Mouse (Mus musculus): ENCODE data around the gene Map3k7cl.

Map3k7cl gene

GRCm38 (mm10) chr16:87587843-87588242 is 34.7 kb downstream of the Map3k7cl start:
- DNase-seq (ENCODE audit: low read depth, low spot score), result no peak

GRCm38 (mm10) chr16:87594145-87594544 is 41.0 kb downstream of the Map3k7cl start:
- DNase-seq (ENCODE audit: low read depth, low spot score), result no peak

GRCm38 (mm10) chr16:87595149-87595548 is 42.0 kb downstream of the Map3k7cl start:
- no peak for DNase-seq (ENCODE audit: low read depth, low spot score)

GRCm38 (mm10) chr16:87602717-87603526 is 49.8 kb downstream of the Map3k7cl start:
- no peak for DNase-seq (ENCODE audit: low read depth, low spot score)

- no peak for DNase-seq (ENCODE audit: low read depth, low spot score)
Measured at GRCm38 (mm10) chr16:87604002-87604401, 50.9 kb downstream of the Map3k7cl start.

- DNase-seq (ENCODE audit: low read depth, low spot score), result no peak
Measured at GRCm38 (mm10) chr16:87604883-87605282, 51.8 kb downstream of the Map3k7cl start.

GRCm38 (mm10) chr16:87607383-87607782 is 54.3 kb downstream of the Map3k7cl start:
- DNase-seq (ENCODE audit: low read depth, low spot score), result no peak

- DNase-seq (ENCODE audit: low read depth, low spot score), result no peak
Measured at GRCm38 (mm10) chr16:87607959-87608358, 54.8 kb downstream of the Map3k7cl start.

- DNase-seq (ENCODE audit: low read depth, low spot score), result no peak
Measured at GRCm38 (mm10) chr16:87610142-87610541, 57.0 kb downstream of the Map3k7cl start.

- no peak for DNase-seq (ENCODE audit: low read depth, low spot score)
Measured at GRCm38 (mm10) chr16:87610556-87611295, 57.6 kb downstream of the Map3k7cl start.

GRCm38 (mm10) chr16:87611420-87611819 is 58.3 kb downstream of the Map3k7cl start:
- no peak for DNase-seq (ENCODE audit: low read depth, low spot score)

GRCm38 (mm10) chr16:87612218-87612838 is 59.2 kb downstream of the Map3k7cl start:
- DNase-seq (ENCODE audit: low read depth, low spot score), result no peak

GRCm38 (mm10) chr16:87617377-87617776 is 64.2 kb downstream of the Map3k7cl start:
- no peak for DNase-seq (ENCODE audit: low read depth, low spot score)

- no peak for DNase-seq (ENCODE audit: low read depth, low spot score)
Measured at GRCm38 (mm10) chr16:87621246-87621645, 68.1 kb downstream of the Map3k7cl start.

GRCm38 (mm10) chr16:87623881-87624280 is 70.8 kb downstream of the Map3k7cl start:
- DNase-seq (ENCODE audit: low read depth, low spot score), result no peak

GRCm38 (mm10) chr16:87624937-87625336 is 71.8 kb downstream of the Map3k7cl start:
- DNase-seq (ENCODE audit: low read depth, low spot score), result no peak

GRCm38 (mm10) chr16:87625341-87625740 is 72.2 kb downstream of the Map3k7cl start:
- no peak for DNase-seq (ENCODE audit: low read depth, low spot score)

GRCm38 (mm10) chr16:87625816-87626215 is 72.7 kb downstream of the Map3k7cl start:
- DNase-seq (ENCODE audit: low read depth, low spot score), result no peak

- no peak for DNase-seq (ENCODE audit: low read depth, low spot score)
Measured at GRCm38 (mm10) chr16:87626696-87627095, 73.6 kb downstream of the Map3k7cl start.

- no peak for DNase-seq (ENCODE audit: low read depth, low spot score)
Measured at GRCm38 (mm10) chr16:87634709-87635108, 81.6 kb downstream of the Map3k7cl start.

GRCm38 (mm10) chr16:87635213-87635755 is 82.2 kb downstream of the Map3k7cl start:
- DNase-seq (ENCODE audit: low read depth, low spot score), result no peak

- DNase-seq (ENCODE audit: low read depth, low spot score), result no peak
Measured at GRCm38 (mm10) chr16:87635841-87636240, 82.7 kb downstream of the Map3k7cl start.

Data from retina, postnatal 7 days (tissue).